Mouse (Mus musculus): Measurements from ENCODE around the gene Ndufs7.

Gene Ndufs7

DNA sequence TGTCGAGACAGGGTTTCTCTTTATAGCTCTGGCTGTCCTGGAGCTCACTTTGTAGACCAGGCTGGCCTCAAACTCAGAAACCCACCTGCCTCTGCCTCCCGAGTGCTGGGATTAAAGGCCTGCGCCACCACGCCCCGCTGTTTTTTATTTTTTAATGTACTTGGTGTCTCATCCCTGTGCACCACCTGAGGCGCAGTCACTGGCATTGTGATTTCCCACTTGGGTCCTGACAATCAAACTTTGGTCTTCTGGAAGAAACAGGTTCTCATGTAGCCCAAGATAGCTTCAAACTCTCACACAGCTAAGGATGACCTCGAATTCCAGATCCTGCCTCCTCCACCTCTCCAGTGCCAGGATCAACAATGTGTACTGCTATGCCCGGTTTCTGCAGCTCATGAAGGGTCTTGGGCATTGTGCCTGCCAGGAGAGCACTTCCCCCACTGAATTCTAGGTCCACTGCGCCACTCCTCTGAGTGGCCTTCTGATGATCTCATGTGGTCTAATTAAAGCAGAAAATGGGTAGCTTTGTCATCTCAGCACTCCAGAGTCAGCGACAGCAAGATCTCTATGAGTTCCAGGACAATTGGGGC is 13.9 kb downstream of the Ndufs7 start:
- no peak for DNase-seq (ENCODE audit: low read depth)

DNA sequence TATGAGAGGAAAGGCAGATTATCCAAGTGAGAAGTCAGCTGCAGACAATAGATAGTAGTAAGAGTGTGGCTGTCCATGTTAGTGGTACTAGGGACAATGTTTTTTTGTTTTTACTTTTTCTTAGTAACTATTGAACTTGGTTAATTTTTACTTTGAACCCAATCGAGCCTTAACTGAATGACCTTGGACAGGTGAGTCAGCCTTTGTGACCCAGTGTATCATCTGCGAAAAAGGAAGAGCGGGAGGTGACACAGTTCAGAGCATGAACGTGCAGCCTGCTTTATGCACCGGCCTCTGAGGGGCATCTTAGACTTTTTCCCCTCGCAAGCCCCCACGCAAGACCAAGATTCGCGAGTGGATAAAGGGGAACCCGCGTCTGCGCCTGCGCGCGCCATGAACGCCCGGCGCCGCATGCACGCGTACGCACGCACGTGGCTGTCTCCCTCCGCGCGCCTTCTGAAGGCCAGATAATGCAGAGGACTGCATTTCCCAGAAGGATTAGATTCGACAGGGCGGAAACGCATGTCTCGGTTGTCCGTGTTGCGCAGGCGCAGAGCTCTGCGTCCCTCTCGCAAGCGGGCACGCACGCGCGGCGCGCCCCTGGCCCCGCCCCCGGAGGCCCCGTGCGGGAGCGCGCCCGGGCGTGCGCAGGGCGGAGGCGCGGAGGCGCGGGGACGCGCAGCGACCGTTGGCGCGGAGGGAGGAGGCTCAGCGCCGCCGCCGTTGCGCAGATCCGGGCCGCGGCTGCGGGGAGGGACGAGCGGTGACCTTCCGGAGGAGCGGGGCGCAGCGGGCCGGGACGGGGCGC is 15.6 kb downstream of the Ndufs7 start:
- DNase-seq (ENCODE audit: low read depth): peak; percentile 93

DNA sequence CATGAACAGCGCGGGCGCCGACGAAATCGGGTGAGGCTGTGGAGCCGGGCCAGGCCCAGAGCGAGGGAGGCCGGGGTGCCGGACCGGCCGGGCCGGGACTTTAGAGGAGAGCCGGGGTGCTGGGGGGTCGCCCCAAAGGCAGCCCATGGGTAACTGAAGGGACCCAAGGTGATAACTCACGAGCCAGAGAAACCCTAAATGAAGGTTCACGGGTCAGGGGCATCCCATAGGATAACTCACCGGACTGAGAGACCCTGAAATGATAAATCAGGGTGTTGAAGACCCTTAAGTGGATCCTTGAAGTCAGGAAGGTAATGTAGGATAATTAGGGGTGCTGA is 16.2 kb downstream of the Ndufs7 start:
- no peak for DNase-seq (ENCODE audit: low read depth)

DNA sequence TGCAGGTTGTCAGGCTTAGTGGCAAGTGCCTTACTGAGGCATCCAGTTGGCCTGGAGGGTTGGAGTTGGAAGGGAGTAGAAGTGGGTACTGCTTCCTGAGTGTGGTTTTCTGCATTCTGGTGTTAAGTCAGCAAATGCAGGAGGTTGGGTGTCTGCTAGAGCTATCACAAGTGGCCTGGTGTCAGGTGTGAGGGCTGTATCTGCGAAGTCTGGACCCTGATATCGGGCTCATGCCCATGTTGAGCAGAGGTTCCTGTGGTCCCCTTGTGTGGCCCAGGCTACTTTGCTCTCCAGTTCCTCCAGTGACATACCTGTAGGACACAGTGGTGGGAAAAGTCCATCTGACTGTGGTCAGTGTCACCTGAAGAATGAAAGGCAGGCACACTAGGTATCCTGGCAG is 21.2 kb downstream of the Ndufs7 start:
- no peak for DNase-seq (ENCODE audit: low read depth)

- no peak for DNase-seq (ENCODE audit: low read depth)
Measured at GRCm38 (mm10) chr10:80270734-80271181, 21.8 kb downstream of the Ndufs7 start.

GRCm38 (mm10) chr10:80271186-80271843 is 22.4 kb downstream of the Ndufs7 start:
- DNase-seq (ENCODE audit: low read depth): no peak

- DNase-seq (ENCODE audit: low read depth): no peak
Measured at GRCm38 (mm10) chr10:80271870-80272585, 23.1 kb downstream of the Ndufs7 start.

- no peak for DNase-seq (ENCODE audit: low read depth)
Measured at GRCm38 (mm10) chr10:80273847-80274246, 24.9 kb downstream of the Ndufs7 start.

DNA sequence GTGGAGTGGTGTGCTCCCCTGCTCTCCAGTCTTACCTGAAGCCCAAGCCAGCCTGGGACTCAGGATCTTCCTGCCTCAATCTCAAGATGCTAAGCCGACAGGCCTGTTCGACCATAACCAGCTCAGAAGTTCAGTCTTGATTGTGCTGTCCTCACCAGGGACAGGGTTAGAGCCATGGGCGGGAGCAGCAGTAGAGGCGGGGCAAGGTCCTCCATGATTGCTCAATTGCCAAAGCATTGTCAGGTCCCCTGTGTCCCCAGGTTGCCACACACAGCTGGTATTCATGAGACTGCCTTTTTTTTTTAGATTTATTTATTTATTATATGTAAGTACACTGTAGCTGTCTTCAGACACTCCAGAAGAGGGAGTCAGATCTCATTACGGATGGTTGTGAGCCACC is 27.3 kb downstream of the Ndufs7 start:
- no peak for DNase-seq (ENCODE audit: low read depth)

DNA sequence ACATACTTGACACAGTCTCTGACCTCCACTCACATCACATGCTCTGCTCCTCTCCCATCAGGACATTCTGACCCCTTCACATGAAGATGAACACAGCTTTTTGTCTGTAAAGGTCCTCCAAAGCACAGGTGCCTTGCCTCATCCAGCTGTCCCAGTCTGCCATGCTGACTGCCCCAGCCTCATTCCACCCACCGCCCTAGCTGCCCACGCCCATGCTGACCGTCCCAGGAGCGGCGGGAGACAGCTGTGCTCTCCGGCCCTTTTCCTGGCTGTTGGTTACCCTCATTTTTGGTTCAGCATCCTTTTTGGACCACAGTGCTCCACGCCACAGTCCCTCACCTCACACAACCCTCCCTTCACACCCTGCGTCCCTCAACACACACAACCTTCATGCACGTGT is 29.5 kb downstream of the Ndufs7 start:
- no peak for DNase-seq (ENCODE audit: low read depth)

- DNase-seq (ENCODE audit: low read depth): no peak
Measured at GRCm38 (mm10) chr10:80279273-80279672, 30.4 kb downstream of the Ndufs7 start.

GRCm38 (mm10) chr10:80281304-80281703 is 32.4 kb downstream of the Ndufs7 start:
- DNase-seq (ENCODE audit: low read depth): no peak

- DNase-seq (ENCODE audit: low read depth): no peak
Measured at GRCm38 (mm10) chr10:80281921-80282371, 33.0 kb downstream of the Ndufs7 start.

DNA sequence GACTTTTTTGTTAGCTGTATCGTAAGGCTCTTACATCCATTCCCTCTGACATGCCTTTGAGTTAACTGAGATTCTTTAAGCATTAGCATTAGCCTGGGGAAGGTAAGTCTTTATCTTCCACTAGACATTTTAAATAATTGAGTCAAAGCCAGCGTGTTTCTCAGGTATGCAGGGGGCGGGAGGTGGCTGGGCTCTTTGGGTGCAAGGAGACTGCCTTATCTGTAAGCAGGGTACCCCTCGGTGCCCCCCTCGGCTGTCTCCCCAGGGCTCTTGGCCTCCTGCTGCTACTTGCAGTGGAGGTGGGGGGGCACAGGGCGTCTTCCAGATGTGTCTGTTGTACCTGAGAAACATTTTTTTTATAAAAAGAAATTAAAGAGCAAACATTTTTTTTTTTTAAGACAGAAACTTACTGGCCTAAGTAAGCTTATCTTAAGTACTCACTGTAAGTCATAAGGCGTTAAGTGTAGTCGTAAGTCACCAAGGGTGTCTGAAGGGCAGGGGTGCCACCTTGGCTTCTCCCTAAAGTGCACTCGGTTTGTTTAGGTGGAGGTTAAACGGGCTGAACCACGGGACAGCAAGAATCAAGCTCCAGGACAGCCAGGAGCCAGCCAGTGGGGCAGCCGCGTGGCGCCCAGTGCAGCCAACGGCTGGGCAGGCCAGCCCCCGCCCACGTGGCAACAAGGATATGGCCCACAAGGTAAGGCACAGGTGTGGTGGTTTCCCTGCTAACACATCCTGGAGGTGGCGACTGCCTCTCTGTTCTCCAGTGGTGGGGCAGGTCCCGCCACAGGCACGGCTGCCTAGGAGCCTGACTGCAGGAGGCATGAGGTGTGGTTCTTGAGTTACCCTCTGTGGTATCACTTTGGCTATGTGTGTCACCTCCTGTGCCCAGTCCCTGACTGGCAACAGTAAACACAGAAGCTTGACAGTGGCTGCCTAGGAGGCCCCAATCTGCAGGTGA is 33.8 kb downstream of the Ndufs7 start:
- no peak for DNase-seq (ENCODE audit: low read depth)

DNA sequence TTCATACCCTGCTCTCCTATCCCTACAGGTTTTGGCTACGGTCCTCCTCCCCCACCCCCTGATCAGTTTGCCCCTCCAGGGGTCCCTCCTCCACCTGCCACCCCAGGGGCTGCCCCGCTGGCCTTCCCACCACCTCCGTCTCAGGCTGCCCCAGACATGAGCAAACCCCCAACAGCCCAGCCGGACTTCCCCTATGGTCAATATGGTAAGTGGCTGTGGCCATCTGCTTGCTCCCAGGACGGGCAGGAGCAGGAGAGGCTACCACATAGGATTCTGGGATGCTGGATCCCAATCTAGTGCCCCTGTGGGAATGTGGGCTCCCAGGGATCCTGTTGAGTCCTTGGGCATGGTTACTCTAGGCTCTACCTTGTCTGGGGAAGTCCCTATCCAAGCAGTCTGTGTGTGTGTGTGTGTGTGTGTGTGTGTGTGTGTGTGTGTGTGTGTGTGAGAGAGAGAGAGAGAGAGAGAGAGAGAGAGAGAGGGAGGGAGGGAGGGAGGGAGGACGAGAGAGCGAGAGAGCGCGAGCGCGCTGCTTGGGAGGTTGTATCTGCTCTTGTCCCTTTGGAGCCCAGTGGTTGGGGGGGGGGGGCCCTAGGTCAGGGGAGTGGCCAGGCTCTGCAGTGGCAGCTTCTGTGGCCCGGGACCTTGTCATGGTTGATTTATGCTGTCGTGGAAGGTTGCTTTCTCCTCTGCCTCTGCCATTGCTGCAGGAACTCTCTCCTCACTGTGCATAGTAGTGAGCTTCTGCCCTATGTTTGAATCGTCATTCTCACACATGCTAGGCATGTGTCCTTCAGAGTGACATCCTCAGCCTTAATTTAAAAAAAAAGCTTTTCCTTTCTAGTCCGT is 36.5 kb downstream of the Ndufs7 start:
- DNase-seq (ENCODE audit: low read depth): no peak

DNA sequence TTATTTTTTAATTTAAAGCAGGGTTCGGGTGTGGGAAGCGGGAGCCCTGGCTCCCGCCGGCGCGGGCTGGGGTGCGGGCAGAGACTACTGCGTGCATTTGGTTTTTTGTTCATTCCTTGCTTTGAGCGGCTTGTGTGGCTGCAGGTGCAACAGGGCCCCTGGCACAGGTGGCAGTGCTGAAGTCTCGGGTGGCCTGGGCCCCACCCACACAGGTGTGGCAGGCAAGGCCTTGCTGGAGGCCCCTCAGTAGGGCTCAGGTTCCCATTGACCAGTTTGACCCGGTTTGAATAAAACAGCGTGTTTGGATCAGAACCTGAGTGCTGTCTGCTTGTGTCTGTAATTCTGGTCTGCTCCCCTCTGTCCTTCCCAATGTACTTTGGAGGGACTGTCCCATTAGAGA is 39.2 kb downstream of the Ndufs7 start:
- DNase-seq (ENCODE audit: low read depth): no peak

DNA sequence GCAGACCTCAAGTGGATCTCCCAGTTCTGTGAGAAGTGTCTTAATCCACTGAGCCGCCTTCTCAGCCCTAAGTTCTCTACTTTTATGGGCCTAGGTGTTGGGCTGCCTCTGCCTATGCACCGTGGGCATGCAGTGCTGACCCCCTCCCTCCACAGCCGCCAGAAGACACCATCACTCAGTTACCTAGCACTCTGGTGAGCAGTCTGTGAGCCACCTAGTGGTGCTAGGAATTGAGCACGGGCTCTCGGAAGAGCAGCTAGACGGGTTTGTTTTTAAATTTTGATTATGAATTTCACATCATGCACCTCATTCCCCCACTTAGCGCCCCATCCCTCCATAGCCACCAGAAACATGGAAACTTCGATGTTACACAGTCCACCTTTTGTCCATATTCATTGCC is 39.7 kb downstream of the Ndufs7 start:
- no peak for DNase-seq (ENCODE audit: low read depth)

GRCm38 (mm10) chr10:80292251-80293146 is 43.6 kb downstream of the Ndufs7 start, which contains the start of gene Rps15:
Gene Rps15 (plus strand): TSS chr10:80292453.
- peak; percentile 94 for DNase-seq (ENCODE audit: low read depth)

DNA sequence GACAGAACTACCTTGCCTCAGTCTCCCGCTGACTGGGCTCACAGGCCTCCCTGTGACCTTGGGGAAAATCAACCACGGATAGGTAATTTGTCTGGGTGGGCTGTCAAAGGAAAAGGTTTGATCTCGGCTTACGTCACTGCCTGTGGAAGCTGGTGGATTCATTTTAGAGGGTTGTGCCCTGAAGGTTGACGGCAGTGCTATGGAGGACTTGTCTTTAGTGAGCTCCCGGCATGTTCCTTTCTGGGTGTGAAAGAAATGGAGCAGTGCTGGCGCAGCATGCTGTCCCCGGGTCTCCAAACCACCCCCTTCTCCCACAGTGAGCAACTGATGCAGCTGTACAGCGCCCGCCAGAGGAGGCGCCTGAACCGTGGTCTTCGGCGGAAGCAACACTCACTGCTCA is 44.4 kb downstream of the Ndufs7 start:
- no peak for DNase-seq (ENCODE audit: low read depth)

All from c-Kit-positive CD71-negative TER-119-negative erythroid progenitor cells, embryonic 14.5 days (primary cell).